Mouse (Mus musculus) bone marrow macrophage, adult 2 months (primary cell): ENCODE measurements around the gene E430018J23Rik.

Source experiments
- CTCF ChIP-seq: IDR thresholded peaks from 2 replicates; pipeline ENCODE4 v1.5.1; 2012; ENCODE audit warnings: low read depth, mild to moderate bottlenecking, low read length, moderate library complexity
- POLR2A ChIP-seq: IDR thresholded peaks from 2 replicates; pipeline ENCODE4 v1.6.1; 2012; ENCODE audit warnings: mild to moderate bottlenecking, low read depth, low read length, borderline replicate concordance

- TF ChIP-seq CTCF (no peak), POLR2A (no peak)
Observed at GRCm38 (mm10) chr7:127345512-127346325, 47.7 kb downstream of the E430018J23Rik start, which contains the start of gene Zfp768.
